Mouse (Mus musculus) adrenal gland (tissue): ENCODE results near the gene Tom1l2.

Experiments used
- intact Hi-C: fragments of 180-260 bp; cut with DNase I; formaldehyde crosslinking; loops from one replicate; pipeline ENCODE4 v1.15.1; 2025

Gene Tom1l2

DNA sequence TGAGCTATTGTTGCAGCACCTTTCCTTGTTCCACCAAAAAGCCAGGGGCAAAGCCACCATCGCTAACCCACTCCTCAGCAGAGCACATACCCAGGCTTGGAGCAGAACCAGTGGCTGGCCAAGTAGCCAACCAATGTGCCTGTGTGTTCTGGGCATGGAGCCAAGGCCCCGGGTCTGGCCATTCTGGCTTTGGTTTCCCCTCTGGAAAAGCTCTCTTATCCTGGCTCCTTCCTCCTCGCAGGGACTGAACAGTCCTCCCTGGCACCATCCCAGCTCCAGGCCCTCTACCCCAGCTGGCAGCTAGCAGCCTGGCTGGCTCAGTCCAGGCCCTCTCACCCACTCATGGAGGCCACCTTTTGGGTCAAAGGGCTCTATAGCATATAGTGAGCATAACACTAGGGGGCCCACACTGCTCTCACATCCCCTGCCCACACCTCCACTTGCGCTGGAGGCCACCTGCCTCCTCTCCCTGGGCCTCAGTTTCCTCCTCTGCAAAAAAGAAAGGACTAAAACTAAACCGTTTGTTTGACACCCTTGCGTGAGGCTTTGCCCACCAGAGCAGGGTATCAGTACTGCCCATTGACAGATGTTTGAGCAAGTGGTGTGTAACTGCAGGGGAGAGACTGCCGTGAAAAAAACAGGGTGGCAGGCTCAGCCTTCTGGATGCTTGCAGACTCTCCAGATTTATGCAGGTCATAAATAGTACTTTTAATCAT lies 143.3 kb downstream of the Tom1l2 start:
- intact Hi-C loops: loop anchor here (5.0 kb wide), 1 partner anchor 203 kb away; no protein-coding TSS in a partner anchor

DNA sequence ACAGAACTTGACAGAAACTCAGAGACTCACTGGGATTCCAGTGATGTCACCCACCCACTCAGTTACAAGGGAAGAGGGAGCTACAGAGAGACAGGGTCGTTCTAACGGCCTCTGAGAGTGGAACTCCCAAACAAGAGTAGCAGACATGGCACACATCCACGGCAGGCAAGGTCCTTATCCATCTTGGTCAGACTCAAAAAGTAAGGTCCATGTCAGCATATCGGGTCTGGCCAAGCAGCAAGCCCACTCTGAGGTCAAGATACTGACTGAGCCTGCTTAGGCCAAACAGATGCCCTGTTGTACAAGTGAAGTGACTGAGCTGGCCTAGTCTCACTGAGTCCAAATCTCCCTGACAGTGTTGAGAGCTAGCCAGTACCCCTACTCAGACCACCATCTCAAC lies 144.0 kb downstream of the Tom1l2 start:
- intact Hi-C loops: loop anchor here (5.0 kb wide), 1 partner anchor 204 kb away; no protein-coding TSS in a partner anchor

- intact Hi-C loops: loop anchor here (5.0 kb wide), 1 partner anchor 204 kb away; no protein-coding TSS in a partner anchor
These were observed 144.5 kb downstream of the Tom1l2 start for GRCm38 (mm10) chr11:60208201-60208600.

DNA sequence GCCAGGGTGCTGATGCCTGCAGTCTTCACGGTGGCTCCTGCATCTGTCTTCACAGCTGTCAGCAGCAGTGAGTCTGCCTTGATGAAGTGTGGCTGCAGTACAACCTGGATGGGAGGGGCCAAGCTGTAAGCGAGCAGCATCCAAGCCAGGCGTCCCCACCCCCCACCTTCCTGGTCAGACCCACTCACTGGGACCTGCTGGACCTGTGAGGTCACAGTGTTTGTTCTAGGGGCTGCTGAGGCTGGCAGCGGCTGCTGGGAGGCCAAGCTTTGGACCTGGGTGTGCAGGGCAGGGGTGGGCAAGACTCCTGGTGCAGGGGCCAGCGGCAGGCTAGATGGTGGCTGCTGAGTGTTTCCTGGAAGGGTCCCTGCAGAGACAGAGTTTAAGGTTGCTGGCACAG lies 146.5 kb downstream of the Tom1l2 start:
- intact Hi-C loops: loop anchor here (5.0 kb wide), 1 partner anchor 206 kb away; no protein-coding TSS in a partner anchor

GRCm38 (mm10) chr11:60205026-60205425 lies 147.7 kb downstream of the Tom1l2 start:
- intact Hi-C loops: loop anchor here (5.0 kb wide), 1 partner anchor 207 kb away; no protein-coding TSS in a partner anchor

DNA sequence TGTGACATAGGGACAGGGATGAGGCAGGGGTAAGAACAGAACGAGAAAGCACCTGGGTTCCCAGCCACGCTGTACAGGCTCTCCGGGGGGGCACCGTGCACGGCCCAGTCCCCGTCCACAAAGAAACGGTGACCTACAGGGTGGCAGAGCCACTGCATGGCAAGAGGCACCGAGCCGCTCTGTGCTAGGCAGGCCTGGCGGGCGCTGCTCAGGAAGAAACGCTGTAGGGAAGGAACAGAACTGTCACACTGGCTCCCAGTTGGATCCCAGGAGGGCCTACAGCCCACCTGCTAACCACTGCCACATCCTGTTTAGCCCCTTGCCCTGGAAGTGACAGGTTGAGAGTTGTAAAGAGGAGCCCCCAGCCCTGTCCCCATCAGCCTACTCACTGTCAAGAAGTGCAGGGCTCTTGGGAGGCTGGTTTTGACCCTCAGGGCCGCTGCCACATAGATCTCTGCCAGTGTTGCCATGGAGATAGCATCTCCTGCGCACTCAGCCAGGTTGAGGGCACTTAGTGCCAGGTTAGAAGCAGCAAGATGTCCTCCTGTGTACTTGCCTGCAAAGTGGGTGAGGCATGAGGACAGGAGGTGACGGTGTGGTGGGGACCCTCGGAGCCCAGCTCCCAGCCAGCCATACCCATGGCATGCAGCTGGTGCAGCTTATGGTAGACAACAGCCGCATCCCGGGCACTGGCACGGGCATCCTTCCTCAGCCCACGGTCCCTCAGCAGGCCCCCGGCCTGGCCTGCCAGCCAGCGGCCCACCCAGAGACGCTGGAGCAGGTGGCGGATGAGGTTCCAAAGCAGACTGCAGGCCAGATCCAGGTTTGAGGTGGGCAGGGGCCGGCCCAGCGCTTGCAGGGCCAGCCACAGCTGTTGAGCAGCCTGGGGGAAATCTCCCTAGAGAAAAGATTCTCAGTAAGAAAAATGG lies 149.7 kb downstream of the Tom1l2 start:
- intact Hi-C loops: loop anchor here (5.0 kb wide), 1 partner anchor 84 kb away; no protein-coding TSS in a partner anchor

GRCm38 (mm10) chr11:60200384-60200783 lies 152.3 kb downstream of the Tom1l2 start:
- intact Hi-C loops: loop anchor here (5.0 kb wide), 1 partner anchor 87 kb away; no protein-coding TSS in a partner anchor

- intact Hi-C loops: loop anchor here (5.0 kb wide), 1 partner anchor 88 kb away; no protein-coding TSS in a partner anchor
These were observed 153.0 kb downstream of the Tom1l2 start for GRCm38 (mm10) chr11:60199702-60200184.

- intact Hi-C loops: no loop called here
These were observed 154.1 kb downstream of the Tom1l2 start for GRCm38 (mm10) chr11:60198651-60199050.

DNA sequence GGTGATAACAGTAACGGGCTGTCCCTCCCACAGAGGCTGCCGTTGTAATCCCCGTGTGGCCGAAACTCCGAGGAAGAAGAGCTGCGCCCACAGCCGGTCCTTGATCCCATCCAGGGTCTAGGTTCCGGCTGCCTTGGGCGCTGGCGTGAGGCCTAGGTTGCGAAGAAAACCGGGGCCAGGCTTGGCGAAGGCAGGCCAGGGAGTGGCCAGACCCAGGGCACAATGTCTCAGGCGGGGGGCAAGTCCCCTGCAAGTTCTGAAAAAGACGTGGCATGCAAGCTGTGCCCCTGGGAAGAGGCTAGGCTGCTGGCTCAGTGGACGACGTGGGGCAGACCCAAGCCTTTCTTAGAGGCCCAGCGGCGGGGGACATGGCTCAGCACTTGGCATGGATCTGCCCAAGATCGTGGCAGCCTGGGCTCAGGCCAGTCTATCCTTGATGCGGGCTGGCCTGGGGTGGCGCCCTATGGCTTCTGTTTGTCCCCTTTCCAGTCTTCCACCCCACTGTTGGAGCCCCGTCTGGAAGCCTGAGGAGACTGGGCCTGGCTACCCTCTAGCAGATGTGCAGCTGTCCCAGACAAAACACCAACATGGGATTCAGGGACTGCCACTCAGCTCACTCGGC lies 154.6 kb downstream of the Tom1l2 start:
- intact Hi-C loops: no loop called here

DNA sequence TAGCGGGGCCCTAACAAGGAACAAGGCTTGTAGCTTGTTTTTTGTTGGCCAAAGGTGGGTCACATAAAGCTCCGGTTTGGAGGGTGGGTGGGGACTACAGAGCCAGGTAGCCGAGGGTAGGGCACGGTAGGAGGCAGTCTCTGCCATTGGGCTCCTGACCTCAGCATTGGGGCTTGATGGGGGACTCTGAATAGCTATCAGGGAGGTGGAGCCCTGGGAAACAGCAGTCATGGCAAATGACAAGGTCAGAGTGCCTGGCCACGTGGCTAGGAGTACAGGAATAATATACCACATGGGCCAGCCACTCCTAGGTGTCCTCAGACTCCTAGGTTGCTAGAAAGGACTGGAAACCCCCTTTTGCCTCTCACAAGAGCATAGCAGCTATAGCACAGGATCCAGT lies 156.4 kb downstream of the Tom1l2 start:
- intact Hi-C loops: no loop called here

GRCm38 (mm10) chr11:60195108-60195507 lies 157.6 kb downstream of the Tom1l2 start:
- intact Hi-C loops: loop anchor here (2.0 kb wide), 1 partner anchor 90 kb away; the partner anchor contains the start of gene Rai1

DNA sequence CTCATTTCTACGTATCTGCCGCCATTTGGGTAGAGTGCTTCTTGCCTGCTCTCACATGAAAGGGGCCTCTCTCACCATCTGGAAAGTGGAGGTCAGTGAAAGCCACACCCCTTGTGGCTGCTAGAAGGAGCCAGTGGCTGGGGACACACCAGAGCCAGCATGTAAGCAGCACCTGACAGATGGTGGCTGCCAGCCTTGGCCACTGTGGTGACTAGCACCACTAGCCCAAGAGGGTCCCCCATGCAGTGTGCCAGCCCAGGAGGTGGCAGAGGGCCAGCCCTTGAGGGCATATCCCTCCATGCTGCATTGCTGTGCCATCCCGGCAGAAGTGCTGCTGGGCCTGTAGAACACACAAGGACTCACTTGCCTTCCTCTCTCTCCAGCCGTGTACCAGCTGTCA lies 159.1 kb downstream of the Tom1l2 start:
- intact Hi-C loops: no loop called here

GRCm38 (mm10) chr11:60192534-60192933 lies 160.2 kb downstream of the Tom1l2 start:
- intact Hi-C loops: no loop called here

DNA sequence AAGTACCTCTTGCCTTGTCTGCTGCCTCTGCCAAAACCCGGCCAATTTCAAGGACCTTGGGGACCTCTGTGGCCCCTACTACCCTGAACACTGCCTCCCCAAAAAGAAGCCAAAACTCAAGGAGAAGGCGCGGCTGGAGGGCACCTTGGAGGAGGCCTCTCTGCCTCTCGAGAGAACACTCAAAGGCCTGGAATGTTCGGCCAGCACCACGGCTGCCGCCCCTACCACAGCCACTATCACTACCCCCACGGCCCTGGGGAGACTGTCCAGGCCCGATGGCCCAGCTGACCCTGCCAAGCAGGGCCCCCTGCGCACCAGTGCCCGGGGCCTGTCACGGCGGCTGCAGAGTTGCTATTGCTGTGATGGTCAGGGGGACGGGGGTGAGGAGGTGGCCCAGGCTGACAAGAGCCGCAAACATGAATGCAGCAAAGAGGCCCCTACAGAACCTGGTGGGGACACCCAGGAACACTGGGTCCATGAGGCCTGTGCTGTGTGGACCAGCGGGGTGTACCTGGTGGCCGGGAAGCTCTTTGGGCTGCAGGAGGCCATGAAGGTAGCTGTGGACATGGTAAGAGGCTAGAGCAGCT lies 162.6 kb downstream of the Tom1l2 start:
- intact Hi-C loops: no loop called here

- intact Hi-C loops: no loop called here
These were observed 163.1 kb downstream of the Tom1l2 start for GRCm38 (mm10) chr11:60189501-60190040.

DNA sequence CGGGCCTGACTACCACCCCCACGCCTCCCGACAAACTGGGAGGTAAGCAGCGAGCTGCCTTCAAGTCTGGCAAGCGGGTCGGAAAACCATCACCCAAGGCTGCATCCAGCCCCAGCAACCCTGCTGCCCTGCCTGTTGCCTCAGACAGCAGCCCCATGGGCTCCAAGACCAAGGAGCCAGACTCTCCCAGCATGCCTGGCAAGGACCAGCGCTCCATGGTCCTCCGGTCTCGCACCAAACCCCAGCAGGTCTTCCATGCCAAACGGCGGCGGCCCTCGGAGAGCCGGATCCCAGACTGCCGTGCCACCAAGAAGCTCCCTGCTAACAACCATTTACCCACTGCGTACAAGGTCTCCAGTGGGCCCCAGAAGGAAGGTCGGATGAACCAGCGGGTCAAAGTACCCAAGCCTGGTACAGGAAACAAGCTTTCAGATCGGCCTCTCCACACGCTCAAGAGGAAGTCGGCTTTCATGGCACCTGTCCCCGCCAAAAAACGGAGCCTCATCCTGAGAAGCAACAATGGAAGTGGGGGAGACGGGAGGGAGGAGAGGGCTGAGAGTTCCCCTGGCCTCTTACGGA lies 164.3 kb downstream of the Tom1l2 start:
- intact Hi-C loops: no loop called here

DNA sequence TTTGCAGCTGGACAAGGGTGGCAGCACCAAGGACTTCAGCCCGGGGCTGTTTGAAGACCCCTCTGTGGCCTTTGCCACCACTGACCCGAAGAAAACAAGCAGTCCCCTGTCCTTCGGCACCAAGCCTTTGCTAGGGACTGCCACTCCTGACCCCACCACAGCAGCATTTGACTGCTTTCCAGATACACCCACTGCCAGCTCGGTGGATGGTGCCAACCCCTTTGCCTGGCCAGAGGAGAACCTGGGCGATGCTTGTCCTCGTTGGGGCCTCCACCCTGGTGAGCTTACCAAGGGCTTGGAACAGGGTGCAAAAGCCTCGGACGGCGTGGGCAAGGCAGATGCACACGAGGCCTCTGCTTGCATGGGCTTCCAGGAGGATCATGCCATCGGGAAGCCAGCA lies 165.6 kb downstream of the Tom1l2 start:
- intact Hi-C loops: no loop called here

GRCm38 (mm10) chr11:60185396-60186231 lies 167.1 kb downstream of the Tom1l2 start:
- intact Hi-C loops: no loop called here
